Mouse (Mus musculus) midbrain, embryonic 11.5 days (tissue): ENCODE data around the gene Sox18. TPM values are rescaled to one million over a fixed set of nuclear protein-coding genes. Genes with fewer than 3 reads are reported as not detected.

Source experiments
- ATAC-seq: fragments of 200-750 bp; cut with Nextera tagmentation; 2 replicates; pipeline ENCODE4 v1.8.0; 2017; ENCODE audit warnings: moderate TSS enrichment, moderate library complexity; ENCODE audit not compliant: low FRiP score
- DNase-seq: peaks from one replicate; pipeline ENCODE4 v3.0.0; 2015; ENCODE audit warnings: low spot score; ENCODE audit errors: missing footprints
- H3K27ac ChIP-seq: fragments of 300-500 bp; sonication (generic); 2 replicates; pipeline ENCODE4 v1.5.1; 2014; ENCODE audit warnings: low read depth, low read length
- H3K27me3 ChIP-seq: fragments of 300-500 bp; sonication (generic); 2 replicates; pipeline ENCODE4 v1.6.1; 2014; ENCODE audit warnings: mild to moderate bottlenecking, low read length, moderate library complexity, mixed read lengths; ENCODE audit not compliant: control insufficient read depth, insufficient read depth
- H3K36me3 ChIP-seq: fragments of 300-500 bp; sonication (generic); 2 replicates; pipeline ENCODE4 v1.6.1; 2014; ENCODE audit warnings: mild to moderate bottlenecking, low read length, moderate library complexity, mixed read lengths; ENCODE audit not compliant: control insufficient read depth, insufficient read depth
- H3K4me1 ChIP-seq: fragments of 300-500 bp; sonication (generic); 2 replicates; pipeline ENCODE4 v1.6.1; 2014; ENCODE audit warnings: low read length; ENCODE audit not compliant: control insufficient read depth, insufficient read depth
- H3K4me2 ChIP-seq: fragments of 300-500 bp; sonication (generic); 2 replicates; pipeline ENCODE4 v1.6.1; 2014; ENCODE audit warnings: mild to moderate bottlenecking, moderate library complexity
- H3K4me3 ChIP-seq: fragments of 300-500 bp; sonication (generic); 2 replicates; pipeline ENCODE4 v1.5.1; 2014; ENCODE audit warnings: low read depth, low read length
- H3K9ac ChIP-seq: fragments of 300-500 bp; sonication (generic); 2 replicates; pipeline ENCODE4 v1.6.1; 2014; ENCODE audit warnings: low read length
- H3K9me3 ChIP-seq: fragments of 300-500 bp; sonication (generic); 2 replicates; pipeline ENCODE4 v1.6.1; 2016; ENCODE audit warnings: low read length; ENCODE audit not compliant: control insufficient read depth
- WGBS: fragments of 180-500 bp; shearing (Covaris S2); extraction: QIAGEN DNeasy Blood & Tissue Kit; methylation state at CpG from one replicate; pipeline ENCODE4 v1.1.7; 2014; 5-methylcytosine and 5-hydroxymethylcytosine counted together
- polyA plus RNA-seq: library from polyadenylated mRNA; unstranded; fragments of >200 nt; fragmentation: Nextera tagmentation; extraction: Ambion mirVana; gene quantifications from 2 replicates; pipeline ENCODE4 v1.2.1, GENCODE M21; 2014

Sox18 gene
- polyA plus RNA-seq, 1 experiment from 2014 or later: 14.6 TPM

- WGBS: 96% methylated on average over 6 of the region's 6 CpGs
- DNase-seq (no peak), ATAC-seq (no peak)
- H3K27ac ChIP-seq: no peak overlapping the region
- H3K9me3 ChIP-seq: no peaks in the 10 kb centered on the region
- no peaks in the 10 kb centered on the region for H3K27me3 ChIP-seq
- H3K4me3 ChIP-seq: no peak overlapping the region
- peaks cover 14% of the 10 kb centered on the region; the same call in 1 of the 2 replicates for H3K36me3 ChIP-seq
- H3K4me1 ChIP-seq: no peaks in the 10 kb centered on the region
- H3K4me2 ChIP-seq: no peak overlapping the region
- H3K9ac ChIP-seq: no peak overlapping the region
Measured at GRCm38 (mm10) chr2:181646626-181647472, 24.6 kb downstream of the Sox18 start.

GRCm38 (mm10) chr2:181645666-181646065, 25.8 kb downstream of the Sox18 start:
- DNase-seq (no peak), ATAC-seq (no peak)
- H3K4me1 ChIP-seq: no peaks in the 10 kb centered on the region
- 90% methylated on average over 3 of the region's 3 CpGs for WGBS
- H3K9ac ChIP-seq: no peak overlapping the region
- H3K4me3 ChIP-seq: no peak overlapping the region
- no peak overlapping the region for H3K4me2 ChIP-seq
- H3K27ac ChIP-seq: no peak overlapping the region
- peaks cover 13% of the 10 kb centered on the region for H3K36me3 ChIP-seq
- no peaks in the 10 kb centered on the region for H3K27me3 ChIP-seq
- no peaks in the 10 kb centered on the region for H3K9me3 ChIP-seq

- Histone ChIP-seq H3K4me1 (no peaks in the 10 kb centered on the region), H3K36me3 (peaks cover 10% of the 10 kb centered on the region), H3K4me3 (no peak overlapping the region), H3K9ac (no peak overlapping the region), H3K27ac (no peak overlapping the region), H3K9me3 (no peaks in the 10 kb centered on the region), H3K4me2 (no peak overlapping the region), H3K27me3 (no peaks in the 10 kb centered on the region)
- WGBS: 91% methylated on average over 2 of the region's 2 CpGs
- DNase-seq (peak; percentile 83), ATAC-seq (no peak)
Measured at GRCm38 (mm10) chr2:181644361-181644760, 27.1 kb downstream of the Sox18 start.

- Histone ChIP-seq H3K4me3 (no peak overlapping the region), H3K27ac (no peak overlapping the region)
- ATAC-seq: no peak
Measured at GRCm38 (mm10) chr2:181635865-181636264, 35.6 kb downstream of the Sox18 start.

GRCm38 (mm10) chr2:181632624-181633023, 38.8 kb downstream of the Sox18 start:
- H3K27me3 ChIP-seq: no peaks in the 10 kb centered on the region
- H3K36me3 ChIP-seq: peaks cover 28% of the 10 kb centered on the region
- H3K4me3 ChIP-seq: no peak overlapping the region
- H3K9ac ChIP-seq: no peak overlapping the region
- H3K4me2 ChIP-seq: no peak overlapping the region
- no peak overlapping the region for H3K27ac ChIP-seq
- H3K9me3 ChIP-seq: no peaks in the 10 kb centered on the region
- WGBS: 89% methylated on average over 6 of the region's 6 CpGs
- no peak for DNase-seq
- ATAC-seq: no peak
- no peaks in the 10 kb centered on the region for H3K4me1 ChIP-seq

More at GRCm38 (mm10) chr2:181635865-181636264, 35.6 kb downstream of the Sox18 start:
- Histone ChIP-seq H3K9ac (no peak overlapping the region), H3K4me1 (no peaks in the 10 kb centered on the region), H3K4me2 (no peak overlapping the region), H3K36me3 (peaks cover 34% of the 10 kb centered on the region), H3K9me3 (no peaks in the 10 kb centered on the region), H3K27me3 (no peaks in the 10 kb centered on the region)
- WGBS: 94% methylated on average over 3 of the region's 3 CpGs
- DNase-seq: no peak

- no peak overlapping the region for H3K27ac ChIP-seq
- no peak overlapping the region for H3K4me2 ChIP-seq
- H3K9ac ChIP-seq: no peak overlapping the region
- peaks cover 6% of the 10 kb centered on the region; the same call in 1 of the 2 replicates for H3K36me3 ChIP-seq
- peak; percentile 66 for DNase-seq
- no peaks in the 10 kb centered on the region for H3K9me3 ChIP-seq
- ATAC-seq: no peak
- H3K4me1 ChIP-seq: no peaks in the 10 kb centered on the region
- no peaks in the 10 kb centered on the region for H3K27me3 ChIP-seq
- H3K4me3 ChIP-seq: no peak overlapping the region
Measured at GRCm38 (mm10) chr2:181628471-181628870, 43.0 kb downstream of the Sox18 start.

- H3K9me3 ChIP-seq: no peaks in the 10 kb centered on the region
- H3K27ac ChIP-seq: no peak overlapping the region
- H3K4me1 ChIP-seq: no peaks in the 10 kb centered on the region
- no peak overlapping the region for H3K4me2 ChIP-seq
- H3K27me3 ChIP-seq: no peaks in the 10 kb centered on the region
- ATAC-seq: no peak
- no peak for DNase-seq
- H3K9ac ChIP-seq: no peak overlapping the region
- no peak overlapping the region for H3K4me3 ChIP-seq
- peaks cover 12% of the 10 kb centered on the region for H3K36me3 ChIP-seq
Measured at GRCm38 (mm10) chr2:181623401-181623800, 48.0 kb downstream of the Sox18 start.

Other genes with a start within 250 kb of the Sox18 start
- 16.2 and 16.5 TPM in 2 replicates for gene Zbtb46, start 212.2 kb downstream of the Sox18 start, polyA plus RNA-seq
- 0.15 and 0.21 TPM in 2 replicates for gene Abhd16b, start 178.4 kb downstream of the Sox18 start, polyA plus RNA-seq
- gene Tpd52l2, start 174.5 kb downstream of the Sox18 start, polyA plus RNA-seq: 146 and 149 TPM in 2 replicates
- gene Dnajc5, start 151.2 kb downstream of the Sox18 start, polyA plus RNA-seq: 93.6 and 102 TPM in 2 replicates
- 46.4 and 50.2 TPM in 2 replicates for gene Uckl1, start 86.7 kb downstream of the Sox18 start, polyA plus RNA-seq
- 77.0 and 82.6 TPM in 2 replicates for gene Prpf6, start 79.8 kb downstream of the Sox18 start, polyA plus RNA-seq
- gene Zfp512b, start 78.8 kb downstream of the Sox18 start, polyA plus RNA-seq: 24.6 and 27.0 TPM in 2 replicates
- 63.4 and 64.4 TPM in 2 replicates for gene Samd10, start 72.4 kb downstream of the Sox18 start, polyA plus RNA-seq
- gene Gm29797, start 14.6 kb downstream of the Sox18 start, polyA plus RNA-seq: not detected in 2 replicates
- 15.5 and 16.0 TPM in 2 replicates for gene Tcea2, start 8.7 kb upstream of the Sox18 start, polyA plus RNA-seq
- 61.6 and 65.4 TPM in 2 replicates for gene Rgs19, start 22.3 kb upstream of the Sox18 start, polyA plus RNA-seq
- not detected in 2 replicates for gene Lkaaear1, start 26.8 kb upstream of the Sox18 start, polyA plus RNA-seq
- 21.7 and 22.9 TPM in 2 replicates for gene Oprl1, start 43.4 kb upstream of the Sox18 start, polyA plus RNA-seq
- 28.7 and 31.0 TPM in 2 replicates for gene Myt1, start 91.7 kb upstream of the Sox18 start, polyA plus RNA-seq
- 36.5 and 37.7 TPM in 2 replicates for gene Pcmtd2, start 166.2 kb upstream of the Sox18 start, polyA plus RNA-seq
- gene Polr3k, start 192.7 kb upstream of the Sox18 start, polyA plus RNA-seq: 100 and 102 TPM in 2 replicates